Mouse (Mus musculus) heart, embryonic 14.5 days (tissue): ENCODE measurements around the gene Ccnl1. TPM values are rescaled to one million over a fixed set of nuclear protein-coding genes. Genes with fewer than 3 reads are reported as not detected.
A peak's percentile ranks its signal among the peaks of the same experiment; 100 is the strongest.

Source experiments
- ATAC-seq: fragments of 200-750 bp; cut with Nextera tagmentation; 2 replicates; pipeline ENCODE4 v1.8.0; 2017; ENCODE audit warnings: low read depth, moderate TSS enrichment; ENCODE audit not compliant: insufficient number of reproducible peaks, insufficient read depth, low FRiP score
- H3K27ac ChIP-seq, 2 experiments: fragments of 200-500 bp in 1 of 2; fragments of 300-500 bp in 1 of 2; sonication (generic) in 1 of 2; replicated peaks in 1 of 2; 2 replicates each; pipeline ENCODE4 v1.5.1; 2012 to 2014; ENCODE audit warnings: low read depth in 2 of 2, low read length in 2 of 2, control low read depth in 1 of 2, mild to moderate bottlenecking in 1 of 2, mixed read lengths in 1 of 2; ENCODE audit not compliant: control insufficient read depth in 1 of 2, insufficient read depth in 1 of 2
- H3K27me3 ChIP-seq: fragments of 300-500 bp; sonication (generic); 2 replicates; pipeline ENCODE4 v1.6.1; 2014; ENCODE audit warnings: mild to moderate bottlenecking, low read length, control low read depth; ENCODE audit not compliant: control insufficient read depth, insufficient read depth
- H3K36me3 ChIP-seq: fragments of 300-500 bp; sonication (generic); 2 replicates; pipeline ENCODE4 v1.6.1; 2014; ENCODE audit warnings: mild to moderate bottlenecking, control low read depth, low read length, mixed read lengths; ENCODE audit not compliant: control insufficient read depth, insufficient read depth
- H3K4me1 ChIP-seq, 2 experiments: fragments of 200-500 bp in 1 of 2; fragments of 300-500 bp in 1 of 2; sonication (generic) in 1 of 2; 2 replicates each; pipeline ENCODE4 v1.6.1; 2012 to 2014; ENCODE audit warnings: low read length in 2 of 2, control low read depth in 1 of 2, mixed read lengths in 1 of 2; ENCODE audit not compliant: control insufficient read depth in 2 of 2, insufficient read depth in 2 of 2
- H3K4me2 ChIP-seq: fragments of 300-500 bp; sonication (generic); 2 replicates; pipeline ENCODE4 v1.6.1; 2014; ENCODE audit warnings: mild to moderate bottlenecking, low read length
- H3K4me3 ChIP-seq, 2 experiments: fragments of 200-500 bp in 1 of 2; fragments of 300-500 bp in 1 of 2; sonication (generic) in 1 of 2; 2 replicates each; pipeline ENCODE4 v1.5.1; 2012 to 2014; ENCODE audit warnings: low read length in 2 of 2, mild to moderate bottlenecking in 2 of 2, control low read depth in 1 of 2, low read depth in 1 of 2, moderate library complexity in 1 of 2; ENCODE audit not compliant: control insufficient read depth in 1 of 2, insufficient read depth in 1 of 2
- H3K9ac ChIP-seq: fragments of 300-500 bp; sonication (generic); 2 replicates; pipeline ENCODE4 v1.6.1; 2014; ENCODE audit warnings: mild to moderate bottlenecking, low read length
- H3K9me3 ChIP-seq: fragments of 300-500 bp; sonication (generic); 2 replicates; pipeline ENCODE4 v1.6.1; 2016; ENCODE audit warnings: low read length, control low read depth; ENCODE audit not compliant: control insufficient read depth
- WGBS: fragments of 180-500 bp; shearing (Covaris S2); extraction: QIAGEN DNeasy Blood & Tissue Kit; methylation state at CpG from one replicate; pipeline ENCODE4 v1.1.7; 2014; 5-methylcytosine and 5-hydroxymethylcytosine counted together
- polyA plus RNA-seq: library from polyadenylated mRNA; unstranded; fragments of >200 nt; fragmentation: Nextera tagmentation; extraction: Ambion mirVana; gene quantifications from 2 replicates; pipeline ENCODE4 v1.2.1, GENCODE M21; 2014

Ccnl1 gene
- 76.4 and 77.4 TPM in 2 replicates for polyA plus RNA-seq

- H3K27me3 ChIP-seq, result no peaks in the 10 kb centered on the region
- peak; percentile 93 for ATAC-seq
- peak within 1 kb of the TSS; percentile 100 for H3K9ac ChIP-seq
- peak within 1 kb of the TSS; percentile 98 to 100 for H3K27ac ChIP-seq
- peak within 1 kb of the TSS; percentile 88 for H3K4me2 ChIP-seq
- H3K4me1 ChIP-seq, result peaks cover 0 to 27% of the 10 kb centered on the region in 2 experiments; a peak in 2 of 4 replicates
- peaks cover 34% of the 10 kb centered on the region for H3K36me3 ChIP-seq
- WGBS, result under 1% methylated on average over 63 of the region's 70 CpGs
- H3K9me3 ChIP-seq, result no peaks in the 10 kb centered on the region
- H3K4me3 ChIP-seq, result peak within 1 kb of the TSS; percentile 88 to 100
These were observed at the start of gene Ccnl1 for GRCm38 (mm10) chr3:65958102-65958839. Ccnl1 (minus strand) TSS chr3:65958249.

GRCm38 (mm10) chr3:66004989-66005388, 46.9 kb upstream of the Ccnl1 start:
- Histone ChIP-seq H3K4me2 (no peak overlapping the region), H3K9ac (no peak overlapping the region), H3K27ac (no peak overlapping the region), H3K9me3 (no peaks in the 10 kb centered on the region), H3K36me3 (no peaks in the 10 kb centered on the region), H3K27me3 (no peaks in the 10 kb centered on the region), H3K4me3 (no peak overlapping the region), H3K4me1 (no peaks in the 10 kb centered on the region)
- WGBS, result 84% methylated on average over 4 of the region's 4 CpGs
- ATAC-seq, result no peak

GRCm38 (mm10) chr3:66004220-66004951, 46.3 kb upstream of the Ccnl1 start:
- ATAC-seq, result no peak
- no peaks in the 10 kb centered on the region for H3K9me3 ChIP-seq
- H3K4me1 ChIP-seq, result no peaks in the 10 kb centered on the region
- H3K4me2 ChIP-seq, result no peak overlapping the region
- no peaks in the 10 kb centered on the region for H3K36me3 ChIP-seq
- H3K27ac ChIP-seq, result no peak overlapping the region
- WGBS, result 65% methylated on average over 7 of the region's 7 CpGs
- H3K9ac ChIP-seq, result no peak overlapping the region
- no peaks in the 10 kb centered on the region for H3K27me3 ChIP-seq
- no peak overlapping the region for H3K4me3 ChIP-seq

- H3K27ac ChIP-seq, result no peak overlapping the region
- H3K4me2 ChIP-seq, result no peak overlapping the region
- H3K27me3 ChIP-seq, result no peaks in the 10 kb centered on the region
- no peaks in the 10 kb centered on the region for H3K4me1 ChIP-seq
- no peaks in the 10 kb centered on the region for H3K9me3 ChIP-seq
- WGBS, result 77% methylated on average over 2 of the region's 2 CpGs
- H3K9ac ChIP-seq, result no peak overlapping the region
- no peaks in the 10 kb centered on the region for H3K36me3 ChIP-seq
- H3K4me3 ChIP-seq, result no peak overlapping the region
- ATAC-seq, result no peak
These were observed 42.4 kb upstream of the Ccnl1 start for GRCm38 (mm10) chr3:66000400-66000799.

GRCm38 (mm10) chr3:65997360-65998008, 39.4 kb upstream of the Ccnl1 start:
- Histone ChIP-seq H3K9me3 (no peaks in the 10 kb centered on the region), H3K4me2 (no peak overlapping the region), H3K4me1 (no peaks in the 10 kb centered on the region), H3K9ac (no peak overlapping the region), H3K36me3 (no peaks in the 10 kb centered on the region), H3K27ac (no peak overlapping the region), H3K4me3 (no peak overlapping the region), H3K27me3 (no peaks in the 10 kb centered on the region)
- WGBS, result 77% methylated on average over 7 of the region's 7 CpGs
- no peak for ATAC-seq

- H3K36me3 ChIP-seq, result no peaks in the 10 kb centered on the region
- no peak overlapping the region for H3K9ac ChIP-seq
- no peaks in the 10 kb centered on the region for H3K9me3 ChIP-seq
- no peaks in the 10 kb centered on the region for H3K27me3 ChIP-seq
- H3K4me1 ChIP-seq, result no peaks in the 10 kb centered on the region
- H3K4me3 ChIP-seq, result no peak overlapping the region
- H3K27ac ChIP-seq, result no peak overlapping the region
- ATAC-seq, result no peak
- 61% methylated on average over 11 of the region's 11 CpGs for WGBS
- no peak overlapping the region for H3K4me2 ChIP-seq
These were observed 34.6 kb upstream of the Ccnl1 start for GRCm38 (mm10) chr3:65992395-65993340.
